Mouse (Mus musculus) v-Abl transformed pro-B cells (cell line): Measurements from ENCODE around the gene Ankar.

Source experiments
- in situ Hi-C, 2 experiments: fragments of 400-800 bp; cut with MboI; formaldehyde crosslinking; loops; one replicate each; pipeline ENCODE4 v1.15.1; 2025; ENCODE audit not compliant: unreplicated experiment in 2 of 2

The Ankar gene

DNA sequence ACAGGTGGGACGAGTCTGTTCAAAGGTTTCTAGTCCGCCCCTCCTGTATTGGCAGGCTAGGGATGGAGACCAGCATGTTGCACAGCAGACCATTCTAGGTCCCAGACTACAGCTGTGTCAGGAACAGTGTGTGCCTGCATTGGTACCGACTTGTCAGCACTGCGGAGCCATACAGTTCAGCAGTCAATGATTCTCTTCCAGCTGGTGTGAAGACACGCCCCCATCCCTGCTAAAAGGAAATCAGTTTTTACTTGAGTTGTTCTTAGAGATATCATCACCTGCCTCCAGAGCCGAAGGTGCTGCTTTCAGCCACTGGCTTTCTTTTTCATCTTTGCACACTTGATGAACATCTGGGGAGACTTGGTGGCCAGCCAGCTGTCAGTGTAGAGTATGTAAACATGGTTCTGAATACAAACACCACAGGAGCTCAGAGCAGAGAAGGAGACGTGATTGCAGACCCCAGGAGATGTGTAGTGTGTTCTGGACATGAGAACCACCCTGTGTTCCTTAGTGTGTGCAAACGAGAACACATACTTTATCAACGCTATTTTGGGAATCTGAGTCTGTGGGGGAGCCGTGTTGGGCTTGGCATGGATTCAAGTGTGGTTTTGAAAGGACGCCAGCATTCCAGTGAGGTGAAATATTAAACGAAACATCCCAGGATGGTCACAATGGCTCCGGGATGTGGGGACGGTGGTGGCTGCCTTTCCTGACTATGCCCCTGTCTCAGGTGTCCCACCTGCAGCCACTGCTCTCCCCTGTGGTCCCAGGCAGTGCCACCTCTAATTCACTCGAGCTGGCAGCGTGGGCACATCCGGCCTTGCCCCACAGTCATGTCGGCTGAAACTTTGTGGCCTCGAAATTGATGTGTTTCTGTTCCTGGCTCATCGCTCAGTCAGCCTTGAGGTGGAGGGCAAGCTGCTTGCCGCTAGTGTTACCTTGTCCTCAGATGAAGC, 101.0 kb downstream of the Ankar start:
- in situ Hi-C loops: loop anchor here (25.0 kb wide), 3 partner anchors 263 to 1037 kb away; partner anchors contain the start of genes Atic (in 2 of the 2) and Igfbp5 (in 1 of the 2)

DNA sequence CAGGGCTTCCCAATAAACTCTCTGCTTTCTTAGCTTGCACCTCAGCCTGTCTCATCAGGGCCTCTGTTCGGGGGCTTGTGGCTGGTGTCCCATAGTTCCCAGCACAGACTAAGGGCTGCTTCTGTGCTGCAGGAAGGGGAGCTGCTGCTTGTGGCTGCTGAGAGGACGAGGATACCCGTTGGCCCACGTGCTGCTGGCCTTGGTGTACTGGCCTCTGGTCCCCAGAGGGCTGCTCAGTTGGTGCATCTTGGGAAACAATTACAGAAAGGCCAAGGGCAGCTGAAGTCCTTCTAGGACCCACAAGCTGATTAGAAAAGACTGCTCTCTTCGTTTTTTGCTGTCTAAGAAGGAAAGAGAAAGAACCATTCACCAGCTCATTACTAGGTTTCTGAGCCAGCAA, 104.1 kb downstream of the Ankar start:
- in situ Hi-C loops: loop anchor here (25.0 kb wide), 3 partner anchors 266 to 1034 kb away; partner anchors contain the start of genes Atic (in 2 of the 2) and Igfbp5 (in 1 of the 2)

DNA sequence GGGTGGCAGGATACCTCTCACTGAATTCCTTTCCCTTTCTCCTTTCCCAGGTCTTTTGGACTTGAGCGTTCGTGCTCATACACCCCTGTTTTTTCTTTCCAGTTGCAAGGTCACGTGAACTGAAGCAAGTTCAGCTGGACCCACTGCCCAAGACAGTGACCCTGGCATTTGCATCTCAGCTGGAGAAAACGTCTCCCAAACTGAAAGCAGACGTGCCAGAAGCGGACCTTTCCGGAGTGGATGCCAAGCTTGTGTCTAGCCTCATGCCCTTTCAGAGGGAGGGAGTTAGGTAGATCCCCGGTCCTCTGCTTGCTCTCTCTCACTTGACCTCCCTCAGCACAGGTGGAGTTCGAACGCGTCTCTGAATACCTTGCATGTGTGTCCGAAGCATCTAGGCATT, 104.7 kb downstream of the Ankar start:
- in situ Hi-C loops: loop anchor here (25.0 kb wide), 3 partner anchors 267 to 1033 kb away; partner anchors contain the start of genes Atic (in 2 of the 2) and Igfbp5 (in 1 of the 2)

DNA sequence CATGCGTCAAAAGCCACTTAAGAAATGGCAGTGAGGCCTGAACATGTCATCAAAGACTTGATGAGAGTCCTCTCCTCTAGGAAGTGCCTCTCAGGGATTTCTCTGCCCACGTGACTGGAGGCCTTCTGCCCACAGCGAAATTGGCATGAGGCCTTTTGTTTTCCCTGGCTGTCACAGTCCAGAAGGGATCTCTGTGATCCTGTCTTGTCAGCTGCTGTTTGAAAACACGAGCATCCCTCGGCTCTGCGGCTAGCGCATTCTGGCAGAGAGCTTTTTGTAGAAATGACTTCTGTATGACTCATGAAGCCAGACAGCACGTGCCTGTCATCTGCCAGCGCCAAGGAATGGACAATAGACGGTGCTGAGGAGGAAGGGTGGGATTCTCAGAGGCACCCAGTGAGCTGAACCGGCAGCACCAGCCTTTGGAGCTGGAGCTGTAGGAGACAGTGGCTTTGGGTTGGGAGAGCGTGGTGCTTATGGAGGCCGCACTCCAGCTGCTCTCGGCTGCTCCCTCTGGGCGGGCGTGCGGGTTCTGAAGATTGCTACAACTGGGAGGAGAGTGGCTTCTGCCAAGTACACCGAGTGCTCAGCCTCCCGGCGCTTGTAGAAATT, 106.9 kb downstream of the Ankar start:
- in situ Hi-C loops: loop anchor here (25.0 kb wide), 3 partner anchors 269 to 1031 kb away; partner anchors contain the start of genes Atic (in 2 of the 2) and Igfbp5 (in 1 of the 2)
